Comparison of ENCODE assay signal across 9 mouse cellular contexts in the genomic region with DNA sequence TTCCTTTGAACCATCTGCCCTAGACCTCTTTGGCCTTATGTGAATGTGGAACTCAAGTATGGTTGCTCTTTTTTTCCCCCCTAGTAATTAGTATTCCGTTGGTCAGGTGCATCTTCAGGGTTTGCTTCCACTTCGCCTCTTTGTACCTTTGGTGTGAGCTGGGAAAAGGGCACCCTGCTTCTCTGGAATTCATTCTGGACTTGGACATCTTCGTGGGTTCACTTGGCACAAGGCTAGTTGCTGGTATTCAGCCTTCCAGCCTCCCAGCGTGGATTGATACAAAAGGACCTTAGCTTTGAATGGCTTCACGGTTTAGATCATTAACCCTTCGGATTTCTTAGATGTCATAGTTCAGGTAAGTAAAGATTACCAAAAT. TPM values are rescaled to one million over a fixed set of nuclear protein-coding genes. Genes with fewer than 3 reads are reported as not detected.
DNase-seq lines count a peak whose midpoint lies in the region; ATAC-seq lines count a peak whose summit lies in the region.
"Had no signal": no experiment of that assay in that cellular context is flagged by ENCODE, and none has a peak within 500 bp of the region (broad histone marks: within the 10 kb centered on the region; RNA-seq: fewer than 3 reads in every experiment).

No protein-coding gene starts in this region.

- no peaks in the 10 kb centered on the region for H3K36me3 ChIP-seq in heart, embryonic 10.5 days
- H3K36me3 ChIP-seq in forebrain, embryonic 11.5 days (ENCODE audit: control insufficient read depth, insufficient read depth, low read length) = no peaks in the 10 kb centered on the region
- H3K36me3 ChIP-seq in limb, embryonic 13.5 days = no peaks in the 10 kb centered on the region

- ATAC-seq in forebrain, embryonic 11.5 days (replicated peaks; ENCODE audit: low FRiP score) = no peak
- ATAC-seq in limb, embryonic 13.5 days (ENCODE audit: low FRiP score, low read depth) = no peak

- H3K27me3 ChIP-seq in heart, embryonic 10.5 days (ENCODE audit: insufficient read depth, poor library complexity, severe bottlenecking) = peaks cover 14% of the 10 kb centered on the region
- no peaks in the 10 kb centered on the region for H3K27me3 ChIP-seq in forebrain, embryonic 11.5 days (ENCODE audit: control insufficient read depth, insufficient read depth, low read length)
- peaks cover 26% of the 10 kb centered on the region for H3K27me3 ChIP-seq in limb, embryonic 13.5 days

- H3K9ac ChIP-seq in forebrain, embryonic 11.5 days (ENCODE audit: low read length) = peak overlapping the region; percentile 55; the same call in 1 of the 2 replicates
- no peak overlapping the region for H3K9ac ChIP-seq in limb, embryonic 13.5 days

- peaks cover 4% of the 10 kb centered on the region; the same call in 1 of the 2 replicates for H3K4me1 ChIP-seq in heart, embryonic 10.5 days
- peaks cover 2% of the 10 kb centered on the region; the same call in 1 of the 2 replicates for H3K4me1 ChIP-seq in forebrain, embryonic 11.5 days (replicated peaks; ENCODE audit: control insufficient read depth, insufficient read depth, low read length)
- H3K4me1 ChIP-seq in limb, embryonic 13.5 days = peaks cover 10% of the 10 kb centered on the region

- intact Hi-C loops in heart, postnatal 36 days (cut with DNase I) = no loop called here

- no peaks in the 10 kb centered on the region for H3K9me3 ChIP-seq in heart, embryonic 10.5 days
- H3K9me3 ChIP-seq in forebrain, embryonic 11.5 days (ENCODE audit: control insufficient read depth, low read length) = no peaks in the 10 kb centered on the region
- H3K9me3 ChIP-seq in limb, embryonic 13.5 days = no peaks in the 10 kb centered on the region

- WGBS in heart, embryonic 10.5 days = 25% methylated on average over 6 of the region's 6 CpGs
- WGBS in forebrain, embryonic 11.5 days = 13% methylated on average over 6 of the region's 6 CpGs
- 23% methylated on average over 6 of the region's 6 CpGs for WGBS in limb, embryonic 13.5 days

- DNase-seq in heart, embryonic 10.5 days (ENCODE audit: low spot score) = no peak
- no peak for DNase-seq in heart, postnatal 36 days
- DNase-seq in brain, adult 2 months (ENCODE audit: low read depth, low spot score) = peak; percentile 87
- DNase-seq in forebrain, embryonic 11.5 days (ENCODE audit: low spot score) = no peak
- DNase-seq in right cerebral cortex, adult 2 months (ENCODE audit: low spot score in 2 of 2) = no peak
- no peak for DNase-seq in spleen, adult 12 weeks (ENCODE audit: low spot score)
- DNase-seq in kidney, adult 18-20 months = no peak

- H3K4me3 ChIP-seq in heart, embryonic 10.5 days = peak overlapping the region; percentile 68
- H3K4me3 ChIP-seq in forebrain, embryonic 11.5 days (ENCODE audit: low read depth, low read length) = peak overlapping the region; percentile 55
- H3K4me3 ChIP-seq in limb, embryonic 13.5 days = peak overlapping the region; percentile 58; the same call in 1 of the 2 replicates

- peak overlapping the region; percentile 89 for H3K4me2 ChIP-seq in forebrain, embryonic 11.5 days (ENCODE audit: low read depth, low read length, severe bottlenecking)
- peak overlapping the region; percentile 91 for H3K4me2 ChIP-seq in limb, embryonic 13.5 days (replicated peaks)

- no peak overlapping the region for H3K27ac ChIP-seq in heart, embryonic 10.5 days
- H3K27ac ChIP-seq in forebrain, embryonic 11.5 days (ENCODE audit: low read depth, low read length) = peak overlapping the region; percentile 6; the same call in 1 of the 2 replicates
- no peak overlapping the region for H3K27ac ChIP-seq in limb, embryonic 13.5 days

RNA-seq across cellular contexts. Expression of a gene that starts 1.3 kb away (rescaled TPM):
- polyA plus RNA-seq in heart, embryonic 10.5 days (2016; fragmentation: Nextera tagmentation; extraction: Ambion mirVana) = 0.21 and 0.54 TPM in 2 replicates
- not detected for total RNA-seq in heart, postnatal 36 days (2021)
- 9.6 and 9.8 TPM in 2 replicates for polyA plus RNA-seq in forebrain, embryonic 11.5 days (2014; fragmentation: Nextera tagmentation; extraction: Ambion mirVana)
- polyA plus RNA-seq in limb, embryonic 13.5 days (2015; fragmentation: Nextera tagmentation; extraction: Ambion mirVana) = 0.94 and 1.0 TPM in 2 replicates
- polyA plus RNA-seq: liver, embryonic 16.5 days had no signal
